Mouse (Mus musculus): ENCODE measurements at regions not wholly inside any gene's neighbourhood (a gene's known extent, or its start where the extent isn't known, plus 50 kb on each side); places are given as distances from the start of the nearest gene placed in this dataset.

- H3K27me3 ChIP-seq (ENCODE audit: control insufficient read depth, insufficient read depth, low read length), result no peaks in the 10 kb centered on the region
- H3K4me3 ChIP-seq (replicated peaks; ENCODE audit: insufficient read depth, low read depth, low read length), result no peak overlapping the region
- no peak overlapping the region for H3K27ac ChIP-seq (ENCODE audit: insufficient read depth, low read length)
- WGBS, result 45% methylated on average over 2 of the region's 2 CpGs
- H3K4me1 ChIP-seq (ENCODE audit: control insufficient read depth, insufficient read depth, low read length), result no peaks in the 10 kb centered on the region
- DNase-seq, result no peak
- TF ChIP-seq CTCF (IDR thresholded peaks at IDR 0.05; ENCODE audit: borderline replicate concordance, insufficient read depth, low read depth, low read length) (no peak), POLR2A (IDR thresholded peaks at IDR 0.05; ENCODE audit: borderline replicate concordance, insufficient read depth, low read length) (no peak)
These were observed 560.0 kb upstream of the B3galt2 start for GRCm38 (mm10) chr1:143080441-143080840.

GRCm38 (mm10) chr1:143096904-143097303 lies 543.6 kb upstream of the B3galt2 start:
- DNase-seq, result no peak
- Histone ChIP-seq H3K4me3 (replicated peaks; ENCODE audit: insufficient read depth, low read depth, low read length) (no peak overlapping the region), H3K27me3 (ENCODE audit: control insufficient read depth, insufficient read depth, low read length) (no peaks in the 10 kb centered on the region; the same call in 1 of the 2 replicates), H3K27ac (ENCODE audit: insufficient read depth, low read length) (no peak overlapping the region), H3K4me1 (ENCODE audit: control insufficient read depth, insufficient read depth, low read length) (no peaks in the 10 kb centered on the region)
- 68% methylated on average over 4 of the region's 4 CpGs for WGBS
- no peak for TF ChIP-seq POLR2A (IDR thresholded peaks at IDR 0.05; ENCODE audit: borderline replicate concordance, insufficient read depth, low read length)
- no peak for TF ChIP-seq CTCF (IDR thresholded peaks at IDR 0.05; ENCODE audit: borderline replicate concordance, insufficient read depth, low read depth, low read length)

GRCm38 (mm10) chr1:143098307-143098706 lies 542.2 kb upstream of the B3galt2 start:
- H3K4me3 ChIP-seq (replicated peaks; ENCODE audit: insufficient read depth, low read depth, low read length), result no peak overlapping the region
- TF ChIP-seq CTCF (IDR thresholded peaks at IDR 0.05; ENCODE audit: borderline replicate concordance, insufficient read depth, low read depth, low read length), result no peak
- TF ChIP-seq POLR2A (IDR thresholded peaks at IDR 0.05; ENCODE audit: borderline replicate concordance, insufficient read depth, low read length), result no peak
- no peak overlapping the region for H3K27ac ChIP-seq (ENCODE audit: insufficient read depth, low read length)
- H3K27me3 ChIP-seq (ENCODE audit: control insufficient read depth, insufficient read depth, low read length), result no peaks in the 10 kb centered on the region; the same call in 1 of the 2 replicates
- no peak for DNase-seq
- no peaks in the 10 kb centered on the region for H3K4me1 ChIP-seq (ENCODE audit: control insufficient read depth, insufficient read depth, low read length)

GRCm38 (mm10) chr1:143122185-143122584 lies 518.3 kb upstream of the B3galt2 start:
- H3K27me3 ChIP-seq (ENCODE audit: control insufficient read depth, insufficient read depth, low read length), result no peaks in the 10 kb centered on the region
- H3K27ac ChIP-seq (ENCODE audit: insufficient read depth, low read length), result no peak overlapping the region
- no peaks in the 10 kb centered on the region for H3K4me1 ChIP-seq (ENCODE audit: control insufficient read depth, insufficient read depth, low read length)
- H3K4me3 ChIP-seq (replicated peaks; ENCODE audit: insufficient read depth, low read depth, low read length), result no peak overlapping the region
- TF ChIP-seq CTCF (IDR thresholded peaks at IDR 0.05; ENCODE audit: borderline replicate concordance, insufficient read depth, low read depth, low read length) (no peak), POLR2A (IDR thresholded peaks at IDR 0.05; ENCODE audit: borderline replicate concordance, insufficient read depth, low read length) (no peak)
- no peak for DNase-seq

- no peak for DNase-seq
- Histone ChIP-seq H3K4me1 (ENCODE audit: control insufficient read depth, insufficient read depth, low read length) (no peaks in the 10 kb centered on the region), H3K27me3 (ENCODE audit: control insufficient read depth, insufficient read depth, low read length) (no peaks in the 10 kb centered on the region), H3K27ac (ENCODE audit: insufficient read depth, low read length) (no peak overlapping the region), H3K4me3 (replicated peaks; ENCODE audit: insufficient read depth, low read depth, low read length) (no peak overlapping the region)
- TF ChIP-seq POLR2A (IDR thresholded peaks at IDR 0.05; ENCODE audit: borderline replicate concordance, insufficient read depth, low read length), result no peak
- WGBS, result 79% methylated on average over 1 of the region's 1 CpGs
These were observed 510.2 kb upstream of the B3galt2 start for GRCm38 (mm10) chr1:143130257-143130656.

GRCm38 (mm10) chr1:143132806-143133205 lies 507.7 kb upstream of the B3galt2 start:
- TF ChIP-seq CTCF (IDR thresholded peaks at IDR 0.05; ENCODE audit: borderline replicate concordance, insufficient read depth, low read depth, low read length), result no peak
- TF ChIP-seq POLR2A (IDR thresholded peaks at IDR 0.05; ENCODE audit: borderline replicate concordance, insufficient read depth, low read length), result no peak
- Histone ChIP-seq H3K27ac (ENCODE audit: insufficient read depth, low read length) (no peak overlapping the region), H3K27me3 (ENCODE audit: control insufficient read depth, insufficient read depth, low read length) (no peaks in the 10 kb centered on the region), H3K4me1 (ENCODE audit: control insufficient read depth, insufficient read depth, low read length) (no peaks in the 10 kb centered on the region), H3K4me3 (replicated peaks; ENCODE audit: insufficient read depth, low read depth, low read length) (no peak overlapping the region)
- no peak for DNase-seq
- WGBS, result 91% methylated on average over 2 of the region's 2 CpGs

GRCm38 (mm10) chr1:143145111-143145984 lies 495.1 kb upstream of the B3galt2 start:
- no peaks in the 10 kb centered on the region for H3K4me1 ChIP-seq (ENCODE audit: control insufficient read depth, insufficient read depth, low read length)
- DNase-seq, result no peak
- WGBS, result 59% methylated on average over 4 of the region's 4 CpGs
- H3K4me3 ChIP-seq (replicated peaks; ENCODE audit: insufficient read depth, low read depth, low read length), result no peak overlapping the region
- H3K27ac ChIP-seq (ENCODE audit: insufficient read depth, low read length), result no peak overlapping the region
- TF ChIP-seq CTCF (IDR thresholded peaks at IDR 0.05; ENCODE audit: borderline replicate concordance, insufficient read depth, low read depth, low read length) (no peak), POLR2A (IDR thresholded peaks at IDR 0.05; ENCODE audit: borderline replicate concordance, insufficient read depth, low read length) (no peak)
- H3K27me3 ChIP-seq (ENCODE audit: control insufficient read depth, insufficient read depth, low read length), result no peaks in the 10 kb centered on the region

GRCm38 (mm10) chr1:143171286-143171685 lies 469.2 kb upstream of the B3galt2 start:
- H3K27ac ChIP-seq (ENCODE audit: insufficient read depth, low read length), result no peak overlapping the region
- H3K27me3 ChIP-seq (ENCODE audit: control insufficient read depth, insufficient read depth, low read length), result no peaks in the 10 kb centered on the region
- peak; percentile 12 to 20 for DNase-seq
- TF ChIP-seq CTCF (IDR thresholded peaks at IDR 0.05; ENCODE audit: borderline replicate concordance, insufficient read depth, low read depth, low read length), result no peak
- no peak overlapping the region for H3K4me3 ChIP-seq (replicated peaks; ENCODE audit: insufficient read depth, low read depth, low read length)
- peaks cover 6% of the 10 kb centered on the region for H3K4me1 ChIP-seq (ENCODE audit: control insufficient read depth, insufficient read depth, low read length)
- WGBS, result 19% methylated on average over 9 of the region's 9 CpGs

All from cerebellum, adult 2 months (tissue).